Mouse (Mus musculus) 3T3-L1 (cell line): ENCODE results near the gene Hmg20b.

Experiments
- DNase-seq: peaks from one replicate; pipeline ENCODE4 v3.0.0-alpha.2; 2015; ENCODE audit warnings: low read depth, low spot score

The Hmg20b gene

DNA sequence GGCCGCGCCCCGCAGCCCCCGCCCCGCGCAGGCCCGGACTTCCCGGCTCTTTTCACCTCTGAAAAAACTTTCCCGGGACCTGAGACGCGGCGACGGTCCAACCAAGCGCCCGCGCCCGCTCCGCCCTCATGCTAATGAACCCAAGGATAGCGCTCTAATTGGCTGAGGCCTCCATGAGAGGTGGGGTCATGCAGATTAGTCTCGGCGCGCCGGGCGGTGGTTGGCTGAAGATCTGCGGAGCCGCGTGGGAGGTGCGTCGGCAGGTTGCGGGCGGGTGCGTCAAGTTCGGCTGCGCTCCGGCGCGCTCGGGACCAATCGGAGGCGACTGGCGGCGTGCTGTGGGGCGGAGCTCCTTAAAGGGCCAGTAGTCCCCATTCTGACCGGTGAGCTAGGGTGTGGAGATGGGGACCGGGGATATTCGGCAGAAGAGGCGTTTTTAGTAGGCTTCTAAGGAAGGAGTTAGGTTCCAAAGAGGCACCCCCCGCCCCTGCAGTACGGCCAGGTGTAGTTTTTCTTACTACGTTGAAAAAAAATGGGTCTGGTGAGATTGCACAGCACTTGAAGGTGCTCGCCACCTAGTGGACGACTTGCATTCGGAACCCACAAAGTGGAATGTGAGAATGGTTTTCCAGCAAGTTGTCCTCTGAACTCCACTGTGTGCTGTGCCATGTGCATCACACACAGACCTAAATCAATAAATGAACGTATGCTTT is at the start of gene Hmg20b:
Gene Hmg20b, minus strand, starts transcription at position 130 of the 713 bp plus-strand sequence.
- DNase-seq, result peak; percentile 98

DNA sequence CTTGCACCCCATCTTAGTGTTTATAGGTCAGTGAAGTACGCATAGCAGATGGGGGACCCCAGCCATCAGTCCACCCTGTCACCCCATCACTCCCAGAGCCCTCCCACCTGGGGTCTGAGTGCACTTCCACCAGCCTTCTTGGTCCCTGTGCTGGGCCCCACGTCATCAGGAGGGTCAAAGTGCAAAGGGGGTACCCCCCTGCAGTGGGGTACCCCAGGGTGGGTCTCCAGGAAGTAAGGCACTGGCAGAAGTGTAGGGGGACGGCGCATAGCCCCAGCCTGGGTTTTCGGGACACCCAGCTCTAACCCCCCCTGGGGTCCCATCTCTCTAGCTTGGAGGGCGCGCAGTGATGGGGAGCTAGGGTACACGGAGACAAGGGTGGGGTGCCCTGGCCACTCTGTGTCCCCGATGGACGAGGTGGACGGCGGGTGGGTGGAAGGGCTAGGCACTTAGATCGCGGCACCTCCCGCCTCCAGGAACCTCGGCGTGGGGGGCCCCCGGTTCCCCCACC is 49.6 kb upstream of the Hmg20b start:
- DNase-seq, result no peak

DNA sequence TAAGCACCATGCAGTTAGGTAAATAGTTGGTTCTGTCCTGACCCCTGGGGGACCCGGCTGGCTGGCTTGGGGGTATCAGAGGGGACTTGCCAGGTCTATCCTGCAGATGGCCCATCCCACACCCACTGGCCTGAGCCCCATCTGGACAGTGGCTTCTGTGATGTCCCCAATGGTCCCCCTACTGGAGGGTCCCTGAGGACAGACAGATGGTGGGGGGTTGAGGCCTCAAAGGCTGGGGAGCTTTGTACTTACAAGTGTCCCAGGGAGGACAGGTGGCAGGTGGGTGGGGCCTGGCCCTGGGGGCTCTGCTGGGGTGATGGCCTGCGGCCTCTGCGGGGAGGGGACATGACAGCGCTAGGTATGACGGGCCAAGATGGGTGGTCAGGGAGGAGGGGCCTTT is 49.0 kb upstream of the Hmg20b start:
- DNase-seq, result no peak

- no peak for DNase-seq
Measured at GRCm38 (mm10) chr10:81396749-81397148, 46.5 kb upstream of the Hmg20b start.

GRCm38 (mm10) chr10:81395865-81396264 is 45.6 kb upstream of the Hmg20b start:
- DNase-seq, result no peak

- DNase-seq, result peak; percentile 76
Measured at GRCm38 (mm10) chr10:81395127-81395526, 44.8 kb upstream of the Hmg20b start.

GRCm38 (mm10) chr10:81393456-81394063 is 43.3 kb upstream of the Hmg20b start:
- no peak for DNase-seq

GRCm38 (mm10) chr10:81392781-81393185 is 42.5 kb upstream of the Hmg20b start, which contains the start of gene Smim24:
Gene Smim24, plus strand, starts transcription at chr10:81393051.
- no peak for DNase-seq

DNA sequence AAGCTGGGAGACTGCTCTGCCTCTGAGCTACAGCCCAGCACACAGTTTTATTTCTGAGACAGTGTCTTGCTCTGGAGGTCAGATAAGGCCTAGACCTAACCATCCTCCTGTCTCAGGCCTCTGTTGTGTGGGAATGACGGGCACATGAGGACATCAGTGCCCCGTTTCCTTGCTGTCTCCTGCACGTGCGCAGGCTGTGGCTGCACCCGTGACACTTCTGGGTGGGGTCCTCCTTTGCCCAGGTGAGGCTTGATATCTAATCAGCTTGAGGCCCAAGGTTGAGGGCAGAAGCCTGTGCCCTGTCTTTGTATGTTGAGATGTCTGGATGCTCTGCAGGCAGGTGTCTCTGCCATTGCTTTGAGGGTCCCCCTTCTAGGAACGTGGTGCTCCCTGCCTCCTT is 42.0 kb upstream of the Hmg20b start:
- no peak for DNase-seq

DNA sequence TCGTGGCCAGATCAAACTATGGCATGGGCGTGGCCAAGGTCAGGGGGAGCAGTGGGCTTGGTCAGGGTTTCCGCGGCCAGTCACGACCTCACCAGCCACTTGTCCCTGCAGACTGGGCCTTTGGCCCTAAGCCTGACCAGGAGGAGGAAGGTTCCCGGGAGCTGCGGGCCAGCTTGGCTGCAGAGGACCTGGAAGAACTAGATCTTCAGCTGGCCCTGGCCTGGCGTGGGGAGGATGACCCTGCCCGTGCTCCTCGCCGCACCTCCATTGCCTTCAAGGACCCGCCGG is 40.3 kb upstream of the Hmg20b start:
- no peak for DNase-seq

- DNase-seq, result peak; percentile 75
Measured at GRCm38 (mm10) chr10:81389801-81390677, 39.8 kb upstream of the Hmg20b start.

DNA sequence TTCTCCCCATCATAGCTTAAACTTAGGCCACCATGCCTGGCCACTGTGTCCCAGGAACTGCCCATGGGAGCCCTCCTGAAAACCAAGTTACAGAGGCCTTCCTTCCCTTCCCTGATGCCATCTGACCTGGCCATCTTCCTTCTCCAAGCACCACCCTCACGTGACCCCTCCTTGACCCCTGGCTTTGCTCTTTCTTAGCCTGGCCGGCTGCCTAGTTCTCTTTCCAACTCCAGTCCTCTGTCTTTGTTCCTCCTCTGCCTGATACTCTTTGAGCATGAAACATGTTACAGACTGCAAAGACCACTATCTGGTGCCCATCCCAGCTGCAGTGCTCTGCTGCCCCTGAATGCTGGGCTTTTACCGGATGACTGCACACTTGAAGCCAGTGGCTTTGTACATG is 39.1 kb upstream of the Hmg20b start:
- DNase-seq, result peak; percentile 45

DNA sequence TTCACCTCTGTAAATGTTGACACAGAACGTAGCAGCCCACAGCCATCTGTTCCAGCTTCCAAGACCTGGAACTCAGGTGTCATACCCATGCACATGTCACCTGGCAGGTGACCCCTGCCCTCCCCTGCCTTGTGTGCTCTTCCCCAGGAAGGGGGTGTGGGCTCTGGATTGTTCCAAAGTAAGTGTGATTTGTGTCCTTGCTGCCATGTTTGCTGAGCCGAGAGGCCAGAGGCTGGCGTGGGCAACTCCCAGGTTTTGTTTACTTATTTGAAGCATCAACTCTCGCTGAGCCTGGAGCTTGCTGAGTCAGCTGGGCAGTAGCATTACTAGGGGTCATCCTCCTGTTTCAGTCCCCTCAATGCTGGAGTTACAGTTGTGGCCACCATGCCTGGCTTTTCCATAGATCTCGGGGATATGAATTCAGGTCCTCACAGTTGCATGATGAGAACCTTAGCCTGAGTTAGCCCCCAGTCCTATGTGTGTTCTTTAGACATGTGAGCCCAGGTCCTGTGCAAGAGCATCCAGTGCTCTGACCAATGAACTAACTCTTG is 38.3 kb upstream of the Hmg20b start, which contains the start of gene Gm48552:
Gene Gm48552, plus strand, starts transcription at position 501 of the 551 bp plus-strand sequence.
- no peak for DNase-seq

DNA sequence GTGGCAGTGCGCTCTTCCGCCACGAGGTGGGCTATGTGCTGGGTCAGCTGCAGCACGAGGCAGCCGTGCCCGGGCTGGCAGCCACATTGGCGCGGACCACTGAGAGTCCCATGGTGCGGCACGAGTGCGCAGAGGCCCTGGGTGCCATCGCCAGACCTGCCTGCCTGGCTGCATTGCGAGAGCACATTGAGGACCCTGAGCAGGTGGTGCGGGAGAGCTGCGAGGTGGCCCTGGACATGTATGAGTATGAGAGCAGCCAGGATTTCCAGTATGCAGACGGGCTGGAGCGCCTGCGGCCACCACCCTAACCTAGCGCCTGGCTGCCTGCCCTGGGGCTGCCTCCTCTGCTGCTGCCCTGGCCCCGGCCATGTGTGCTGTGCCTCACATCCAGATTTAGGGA is 37.4 kb upstream of the Hmg20b start:
- no peak for DNase-seq

GRCm38 (mm10) chr10:81385603-81386306 is 35.5 kb upstream of the Hmg20b start:
- no peak for DNase-seq

DNA sequence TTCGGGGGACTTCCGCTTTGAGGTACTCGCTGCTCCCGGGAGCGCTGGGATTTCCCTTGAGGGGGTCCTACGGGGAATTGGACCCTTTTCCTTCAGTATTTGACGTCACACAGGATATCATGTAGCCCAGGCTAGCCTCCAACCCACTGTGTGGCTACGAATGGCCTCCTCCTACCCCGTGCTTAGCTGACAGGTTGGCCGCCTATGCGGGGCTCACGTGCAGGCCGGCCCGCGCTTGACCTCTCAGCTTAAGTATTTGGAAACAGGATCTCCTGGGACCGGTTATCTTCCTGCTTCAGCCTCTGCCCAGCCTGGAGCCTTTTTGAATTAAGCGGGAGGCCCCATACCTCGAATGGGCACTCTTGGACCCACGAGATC is 34.3 kb upstream of the Hmg20b start:
- DNase-seq, result peak; percentile 59

DNA sequence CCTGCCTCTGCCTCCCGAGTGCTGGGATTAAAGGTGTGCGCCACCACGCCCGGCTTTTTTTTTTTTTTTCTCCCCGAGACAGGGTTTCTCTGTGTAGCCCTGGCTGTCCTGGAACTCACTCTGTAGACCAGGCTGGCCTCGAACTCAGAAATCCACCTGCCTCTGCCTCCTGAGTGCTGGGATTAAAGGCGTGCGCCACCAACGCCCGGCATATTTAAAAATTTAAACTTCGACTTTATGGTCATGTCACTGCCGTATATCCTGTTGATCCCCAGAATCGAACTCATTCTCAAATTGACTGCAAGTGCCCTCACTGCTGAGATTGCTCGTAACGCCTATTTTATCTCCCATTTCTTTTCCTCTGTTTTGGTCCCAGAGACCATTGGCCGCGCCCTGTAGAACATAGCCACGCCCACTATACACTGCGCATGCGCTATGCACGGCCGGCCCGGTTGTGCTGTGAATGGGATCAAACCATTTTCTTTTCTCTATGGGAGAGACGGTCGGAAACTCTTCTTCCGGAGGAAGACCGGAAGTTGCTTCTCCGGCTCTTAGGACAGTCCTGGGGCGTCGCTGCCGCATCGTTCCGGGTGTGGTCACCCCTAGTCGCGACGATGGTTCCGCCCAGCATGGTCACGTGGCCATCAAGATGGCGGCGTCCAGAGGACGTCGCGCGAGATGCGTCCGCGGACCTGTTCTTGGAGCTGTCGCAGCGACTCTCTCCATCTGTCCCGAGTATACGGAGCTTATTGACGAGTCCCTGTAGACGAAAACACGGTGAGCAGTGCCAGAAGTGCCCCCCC is 33.7 kb upstream of the Hmg20b start, which contains the start of the genes Dohh and Gm48551:
Gene Dohh, plus strand, starts transcription at position 627 of the 803 bp plus-strand sequence.
Gene Gm48551, plus strand, starts transcription at position 665 of the 803 bp plus-strand sequence.
- DNase-seq, result peak; percentile 99

GRCm38 (mm10) chr10:81382039-81382438 is 31.8 kb upstream of the Hmg20b start:
- peak; percentile 51 for DNase-seq

DNA sequence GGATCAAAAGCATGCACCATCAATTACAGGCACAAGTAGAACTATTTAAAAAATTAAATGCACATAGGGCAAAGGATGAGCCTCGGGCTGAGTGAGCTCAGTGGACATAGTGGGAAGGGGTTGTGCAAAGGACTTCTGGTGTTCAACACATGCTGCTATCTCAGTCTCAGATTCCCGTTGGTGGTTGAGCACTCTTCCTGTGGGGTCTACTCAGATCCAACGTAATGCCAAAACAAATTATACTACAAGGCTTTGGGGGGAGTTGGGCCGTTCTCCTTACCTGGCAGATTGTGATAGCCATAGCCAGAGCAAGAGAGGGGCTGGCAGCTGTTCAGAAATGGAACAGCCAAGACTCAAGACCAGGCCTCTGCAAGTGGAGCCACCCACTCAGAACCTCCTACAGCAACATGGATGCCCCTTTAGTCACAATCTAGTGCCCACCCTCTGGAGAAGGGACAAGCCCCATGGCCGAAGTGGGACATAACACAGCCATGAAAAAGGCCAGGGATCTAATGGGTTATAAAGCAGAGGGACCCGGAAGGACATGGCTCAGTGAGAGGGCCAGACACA is 29.6 kb upstream of the Hmg20b start:
- DNase-seq, result no peak

- DNase-seq, result no peak
Measured at GRCm38 (mm10) chr10:81379183-81379553, 28.9 kb upstream of the Hmg20b start.
